Mouse (Mus musculus) cerebellum, adult 8-10 months (tissue): ENCODE data around the gene Naaa.

Experiments
- DNase-seq: peaks from one replicate; pipeline ENCODE4 v3.0.0; 2022

Naaa gene

GRCm38 (mm10) chr5:92277437-92278394, at the start of gene Naaa:
Gene Naaa (minus strand): TSS chr5:92278170.
- peak; percentile 85 for DNase-seq

- no peak for DNase-seq
Measured at GRCm38 (mm10) chr5:92327367-92327766, 49.4 kb upstream of the Naaa start.

- no peak for DNase-seq
Measured at GRCm38 (mm10) chr5:92323264-92323663, 45.3 kb upstream of the Naaa start.

GRCm38 (mm10) chr5:92322612-92323011, 44.6 kb upstream of the Naaa start:
- DNase-seq: no peak

GRCm38 (mm10) chr5:92321631-92322400, 43.8 kb upstream of the Naaa start:
- no peak for DNase-seq

GRCm38 (mm10) chr5:92318596-92318995, 40.6 kb upstream of the Naaa start:
- no peak for DNase-seq

- DNase-seq: no peak
Measured at GRCm38 (mm10) chr5:92318119-92318518, 40.1 kb upstream of the Naaa start.

GRCm38 (mm10) chr5:92313776-92314175, 35.8 kb upstream of the Naaa start:
- no peak for DNase-seq

- DNase-seq: peak; percentile 87
Measured at GRCm38 (mm10) chr5:92312046-92312715, 34.2 kb upstream of the Naaa start.

- peak; percentile 90 for DNase-seq
Measured at GRCm38 (mm10) chr5:92309681-92310511, 31.9 kb upstream of the Naaa start, which contains the start of gene Sdad1. Gene Sdad1 (minus strand): TSS chr5:92310479.

GRCm38 (mm10) chr5:92304291-92304690, 26.3 kb upstream of the Naaa start:
- DNase-seq: no peak

- no peak for DNase-seq
Measured at GRCm38 (mm10) chr5:92302149-92302840, 24.3 kb upstream of the Naaa start.

GRCm38 (mm10) chr5:92294525-92294924, 16.6 kb upstream of the Naaa start:
- no peak for DNase-seq

GRCm38 (mm10) chr5:92291652-92292414, 13.9 kb upstream of the Naaa start:
- no peak for DNase-seq

GRCm38 (mm10) chr5:92287840-92288239, 9.9 kb upstream of the Naaa start:
- DNase-seq: no peak

GRCm38 (mm10) chr5:92283107-92283506, 5.1 kb upstream of the Naaa start:
- no peak for DNase-seq

- no peak for DNase-seq
Measured at GRCm38 (mm10) chr5:92282571-92282970, 4.6 kb upstream of the Naaa start.

GRCm38 (mm10) chr5:92278942-92279537, 1.1 kb upstream of the Naaa start:
- DNase-seq: no peak

GRCm38 (mm10) chr5:92270496-92270895, 7.5 kb downstream of the Naaa start:
- no peak for DNase-seq

- peak; percentile 17 for DNase-seq
Measured at GRCm38 (mm10) chr5:92263761-92264359, 14.1 kb downstream of the Naaa start.
